In genomic region chr2:160789741-160790140, GRCm38 (mm10) we compare ENCODE assay signal across 19 mouse cellular contexts.
"Had no signal": no experiment of that assay in that cellular context is flagged by ENCODE, and none has a peak within 500 bp of the region (broad histone marks: within the 10 kb centered on the region; RNA-seq: fewer than 3 reads in every experiment).

No protein-coding gene starts in this region.

- H3K27ac ChIP-seq: heart, embryonic 10.5 days; hindbrain, embryonic 13.5 days; hindbrain, embryonic 15.5 days; limb, embryonic 13.5 days; limb, embryonic 15.5 days; liver, embryonic 12.5 days; liver, embryonic 14.5 days had no signal

- H3K4me3 ChIP-seq: heart, embryonic 10.5 days; heart, embryonic 12.5 days; hindbrain, embryonic 13.5 days; hindbrain, embryonic 15.5 days; limb, embryonic 13.5 days; limb, embryonic 15.5 days; liver, embryonic 12.5 days had no signal

- H3K27me3 ChIP-seq: heart, embryonic 12.5 days; hindbrain, embryonic 13.5 days; hindbrain, embryonic 15.5 days; limb, embryonic 13.5 days; limb, embryonic 15.5 days; liver, embryonic 12.5 days had no signal

- H3K4me1 ChIP-seq: liver, embryonic 12.5 days had no signal

- H3K4me2 ChIP-seq: heart, embryonic 12.5 days; hindbrain, embryonic 13.5 days; hindbrain, embryonic 15.5 days; limb, embryonic 13.5 days; limb, embryonic 15.5 days; liver, embryonic 12.5 days had no signal

- ATAC-seq: forebrain, postnatal 0 days; hindbrain, postnatal 0 days; intestine, embryonic 16.5 days; liver, embryonic 12.5 days had no signal

- DNase-seq: forebrain, postnatal 0 days; gastrocnemius, postnatal 10 days; gastrocnemius, postnatal 25 days; heart, postnatal 10 days; kidney, adult 11 months; kidney, postnatal 14 days; layer of hippocampus, adult 9-11 months; layer of hippocampus, postnatal 36 days; left cerebral cortex, postnatal 4 days had no signal

- H3K9me3 ChIP-seq: heart, embryonic 10.5 days; heart, embryonic 12.5 days; hindbrain, embryonic 13.5 days; hindbrain, embryonic 15.5 days; limb, embryonic 13.5 days; limb, embryonic 15.5 days; liver, embryonic 12.5 days had no signal

- H3K36me3 ChIP-seq: heart, embryonic 10.5 days; heart, embryonic 12.5 days; hindbrain, embryonic 13.5 days; hindbrain, embryonic 15.5 days; limb, embryonic 13.5 days; limb, embryonic 15.5 days; liver, embryonic 12.5 days had no signal

- H3K9ac ChIP-seq: forebrain, postnatal 0 days; heart, embryonic 12.5 days; hindbrain, embryonic 13.5 days; hindbrain, embryonic 15.5 days; limb, embryonic 13.5 days; limb, embryonic 15.5 days; liver, embryonic 12.5 days; liver, embryonic 14.5 days had no signal
